Mouse (Mus musculus): ENCODE measurements around the gene Pcsk2. TPM values are rescaled to one million over a fixed set of nuclear protein-coding genes. Genes with fewer than 3 reads are reported as not detected.

Pcsk2 gene
- polyA plus RNA-seq (2012): not detected in 2 replicates

DNA sequence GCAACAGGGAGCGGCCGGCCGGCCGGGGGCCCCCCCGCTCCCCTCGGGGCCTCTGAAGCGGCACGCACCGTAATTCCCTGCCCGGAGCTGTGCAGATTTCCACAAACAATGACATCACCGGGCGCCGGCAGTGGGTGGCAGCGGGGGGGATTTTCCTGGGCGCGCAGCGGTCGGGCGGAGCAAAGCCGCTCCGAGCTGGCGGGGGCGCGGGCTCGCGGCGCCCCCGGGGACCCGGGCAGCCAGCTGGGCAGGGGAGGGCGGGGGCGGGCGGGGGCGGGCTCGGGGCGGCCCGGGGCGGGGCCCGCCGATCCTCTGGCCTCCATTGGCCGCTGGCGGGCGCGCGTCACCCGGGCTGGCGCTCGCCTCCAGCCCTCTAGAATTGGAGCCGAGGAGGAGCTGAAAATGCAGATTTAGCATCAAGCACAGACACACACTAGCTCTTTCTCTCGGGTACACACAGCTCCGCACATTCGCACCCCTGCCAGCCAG, at the start of gene Pcsk2:
Gene Pcsk2 (plus strand): TSS at position 399 of the 489 bp plus-strand sequence.
- TF ChIP-seq GATA1 (IDR thresholded peaks at IDR 0.05; ENCODE audit: low read length): no peak

DNA sequence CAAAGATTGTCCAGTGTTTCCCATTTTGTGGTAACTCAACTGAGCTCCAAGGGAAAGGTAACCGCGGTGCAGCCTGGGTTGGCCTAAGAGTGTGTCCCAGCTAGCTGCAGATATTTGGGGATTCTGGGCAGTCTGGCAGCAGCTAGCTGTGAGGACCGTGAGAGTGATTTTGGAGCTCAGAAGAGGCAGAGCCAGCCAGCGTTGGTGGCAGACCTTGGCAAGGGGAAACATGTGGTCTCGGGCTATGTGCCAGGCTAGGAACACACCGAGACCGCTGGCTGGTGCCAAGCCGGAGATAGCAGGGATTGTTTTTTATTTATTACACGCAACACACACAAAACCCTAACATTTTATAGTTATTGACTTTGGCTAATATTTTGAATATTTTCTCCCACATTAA, 45.1 kb upstream of the Pcsk2 start:
- TF ChIP-seq GATA1 (IDR thresholded peaks at IDR 0.05; ENCODE audit: low read length): no peak

DNA sequence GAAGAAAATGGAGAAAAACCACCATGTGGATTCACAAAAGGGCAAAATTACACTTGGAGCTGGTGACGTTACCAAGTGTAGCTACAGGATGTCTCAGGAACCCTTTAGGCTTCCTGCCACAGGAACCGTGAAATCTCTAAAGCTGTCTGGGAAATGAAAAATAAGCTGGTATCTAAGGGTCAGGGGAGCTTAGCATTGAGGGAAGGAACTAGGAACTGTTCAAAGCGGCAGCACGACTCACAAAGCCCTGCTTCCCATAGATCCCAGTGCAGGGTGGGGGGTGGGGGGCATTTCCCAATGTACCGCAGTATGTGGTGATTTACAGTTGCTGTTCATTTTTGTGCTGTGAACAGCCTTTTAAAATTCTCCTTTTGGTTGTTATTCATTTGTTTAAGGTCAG, 44.2 kb upstream of the Pcsk2 start:
- no peak for TF ChIP-seq GATA1 (IDR thresholded peaks at IDR 0.05; ENCODE audit: low read length)

DNA sequence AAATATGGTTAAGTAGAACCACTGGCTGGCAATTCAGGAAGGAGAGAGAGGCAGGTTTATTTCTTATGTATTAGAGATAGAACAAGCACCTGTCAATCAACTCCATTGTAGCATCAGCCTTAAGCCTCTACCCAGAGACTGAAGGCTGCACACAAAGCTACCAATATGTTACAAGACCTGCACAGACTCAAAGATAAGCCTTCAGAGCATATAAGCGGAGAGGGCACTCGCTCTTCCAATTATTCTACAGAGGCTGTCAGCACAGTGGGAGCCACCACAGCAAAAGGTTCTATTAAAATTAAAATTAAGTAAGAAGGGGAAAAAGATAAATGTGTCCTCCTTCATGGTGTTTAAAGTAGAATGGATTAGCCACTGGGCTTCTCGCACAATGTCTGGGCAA, 43.8 kb upstream of the Pcsk2 start:
- TF ChIP-seq GATA1 (IDR thresholded peaks at IDR 0.05; ENCODE audit: low read length): no peak

DNA sequence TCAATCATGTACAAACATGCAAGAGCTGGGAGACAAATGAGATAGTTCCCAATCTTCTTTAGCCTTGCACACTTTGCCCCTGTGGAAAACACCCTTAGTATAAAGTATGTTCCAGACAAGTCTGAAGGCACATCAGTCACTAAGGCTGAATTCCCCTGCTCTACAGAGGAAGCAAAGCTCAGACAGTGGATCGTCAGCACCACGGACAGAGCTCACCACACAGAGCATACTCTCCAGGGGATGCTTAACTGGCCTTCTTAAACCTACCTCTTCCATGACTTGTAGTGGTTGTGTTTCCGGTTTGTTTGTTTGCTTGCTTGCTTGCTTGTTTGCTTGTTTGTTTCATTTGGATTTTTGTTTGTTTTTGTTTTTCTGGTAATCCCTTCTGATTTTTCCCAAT, 9.5 kb upstream of the Pcsk2 start:
- TF ChIP-seq GATA1 (IDR thresholded peaks at IDR 0.05; ENCODE audit: low read length): no peak

DNA sequence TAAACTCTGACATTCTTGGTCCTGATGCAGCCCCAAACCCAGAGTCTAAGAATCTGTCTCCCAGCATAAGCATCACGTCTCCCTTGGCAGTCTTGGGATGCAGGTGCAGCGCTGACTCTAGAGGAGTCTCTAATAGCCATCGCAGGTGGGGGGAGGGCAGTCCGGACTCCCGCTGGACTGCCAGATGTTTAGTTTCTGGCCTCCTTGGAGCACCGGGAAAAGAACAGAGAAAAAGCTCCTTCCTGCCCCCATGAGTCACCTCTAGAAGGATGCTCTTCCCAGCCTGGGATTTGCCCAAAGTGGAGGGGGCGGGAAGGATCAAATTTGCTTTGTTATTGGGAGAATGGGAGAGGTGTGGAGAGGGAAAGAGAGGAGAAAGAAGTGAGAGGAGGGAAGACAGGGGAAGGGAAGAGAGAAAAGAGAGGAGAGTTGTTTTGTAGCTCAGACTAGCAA, 631 bp upstream of the Pcsk2 start:
- no peak for TF ChIP-seq GATA1 (IDR thresholded peaks at IDR 0.05; ENCODE audit: low read length)

DNA sequence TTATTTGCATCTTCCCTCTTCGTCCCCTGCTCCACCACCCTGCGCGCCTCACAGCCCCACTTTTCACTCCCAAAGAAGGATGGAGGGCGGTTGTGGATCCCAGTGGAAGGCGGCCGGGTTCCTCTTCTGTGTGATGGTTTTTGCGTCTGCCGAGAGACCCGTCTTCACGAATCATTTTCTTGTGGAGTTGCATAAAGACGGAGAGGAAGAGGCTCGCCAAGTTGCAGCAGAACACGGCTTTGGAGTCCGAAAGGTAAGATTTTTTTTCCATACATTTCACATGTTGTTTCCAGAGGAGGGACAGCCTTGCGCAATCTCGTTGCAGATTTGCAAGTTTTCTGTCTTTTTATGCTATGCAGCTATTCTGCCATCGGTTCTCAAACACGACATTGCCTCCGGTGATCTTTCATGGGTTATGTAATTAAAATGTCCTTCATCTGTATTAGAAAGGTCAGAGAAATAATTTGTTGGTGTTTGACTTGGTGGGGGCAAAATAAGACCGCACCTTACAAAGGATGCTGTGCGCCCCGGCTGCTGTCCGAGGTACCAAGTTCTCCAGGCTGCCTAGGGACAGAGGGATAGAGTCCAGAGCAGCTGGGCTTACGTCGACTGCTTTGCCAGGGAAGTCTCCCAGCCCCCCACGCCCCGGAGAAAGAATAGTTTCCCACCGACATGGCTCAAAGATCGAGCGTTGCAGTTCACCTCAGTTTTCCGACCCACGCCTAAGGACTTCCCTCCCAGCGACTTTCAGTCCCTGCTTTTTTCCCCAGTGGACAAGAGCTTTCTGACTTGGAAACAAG, 656 bp downstream of the Pcsk2 start:
- TF ChIP-seq GATA1 (IDR thresholded peaks at IDR 0.05; ENCODE audit: low read length): no peak

DNA sequence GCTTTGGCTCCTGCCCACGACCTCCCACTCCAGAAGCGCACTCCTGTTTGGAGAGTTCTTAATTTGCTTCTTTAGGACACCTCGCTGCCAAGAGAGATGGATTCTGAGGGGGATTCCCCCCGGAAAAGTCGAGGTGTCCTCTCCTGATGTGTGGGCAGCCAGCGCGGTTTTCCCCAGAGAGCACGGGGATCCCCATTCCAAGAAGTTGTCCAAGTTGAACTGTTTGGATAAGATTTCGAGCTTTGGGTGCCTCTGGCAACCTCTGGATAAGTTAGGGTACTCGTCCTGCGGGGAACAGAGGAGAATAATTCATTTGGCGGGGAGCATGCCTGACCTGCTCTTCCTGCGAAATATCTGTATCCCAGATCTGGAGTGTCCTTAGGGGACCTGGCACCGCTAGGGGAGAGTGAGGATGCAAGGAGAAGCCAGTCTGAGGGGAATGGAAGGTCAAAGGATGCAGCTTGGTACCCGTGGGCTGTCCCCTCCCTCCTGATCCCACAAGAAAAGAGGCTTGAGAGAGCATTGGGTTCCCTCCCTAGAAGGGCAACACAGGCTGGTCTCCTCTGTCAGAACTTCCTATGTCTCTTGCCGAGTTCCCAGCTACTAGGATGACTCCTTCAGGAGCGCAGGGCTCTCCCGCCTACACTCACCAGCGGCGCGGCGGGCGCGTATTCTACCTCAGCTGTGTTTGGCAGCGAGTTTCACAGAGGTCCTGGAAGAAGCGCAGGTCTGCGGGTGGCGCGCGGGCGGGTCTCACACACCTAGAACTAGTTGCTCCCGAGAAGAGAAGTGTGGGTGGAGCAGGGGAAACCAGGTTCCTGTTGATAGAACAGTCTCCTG, 1.5 kb downstream of the Pcsk2 start:
- no peak for TF ChIP-seq GATA1 (IDR thresholded peaks at IDR 0.05; ENCODE audit: low read length)

DNA sequence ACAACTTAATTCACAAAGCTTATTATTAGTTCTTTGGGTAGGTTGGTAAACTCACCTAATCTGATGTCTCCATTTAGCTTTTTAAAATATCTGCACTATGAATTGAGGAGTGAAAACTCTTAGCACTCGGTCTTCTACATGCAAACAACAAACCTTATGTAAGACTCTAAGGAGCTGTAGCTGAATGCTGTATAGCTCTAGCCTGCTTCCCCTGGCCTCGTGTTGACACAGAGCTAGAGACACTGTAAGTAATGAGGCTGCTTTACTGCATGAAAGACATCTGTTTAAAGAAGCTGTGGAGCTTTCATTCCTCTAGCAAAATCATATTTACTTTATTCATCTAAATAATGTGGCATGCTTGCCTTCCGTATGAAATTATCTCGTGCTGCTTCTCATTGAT, 14.4 kb downstream of the Pcsk2 start:
- TF ChIP-seq GATA1 (IDR thresholded peaks at IDR 0.05; ENCODE audit: low read length): no peak

DNA sequence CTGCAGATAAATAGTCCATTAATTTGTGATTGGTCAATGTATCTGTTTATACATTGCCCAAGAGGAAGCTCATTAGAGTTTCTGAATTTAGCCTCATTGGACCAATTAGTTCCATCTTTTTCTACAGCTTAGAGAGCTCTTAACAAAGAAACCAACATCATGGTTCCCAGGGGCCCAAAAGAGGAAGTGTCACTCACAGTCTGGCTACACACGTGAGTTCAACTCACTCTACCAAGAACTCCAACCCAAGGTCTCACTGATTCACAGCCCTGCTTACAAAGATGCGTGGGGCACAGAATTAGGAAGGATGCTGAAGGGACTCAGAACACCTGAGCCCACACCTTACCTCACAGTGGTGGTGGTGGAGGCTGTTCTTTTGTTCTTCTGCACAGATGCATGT, 19.1 kb downstream of the Pcsk2 start:
- no peak for TF ChIP-seq GATA1 (IDR thresholded peaks at IDR 0.05; ENCODE audit: low read length)

DNA sequence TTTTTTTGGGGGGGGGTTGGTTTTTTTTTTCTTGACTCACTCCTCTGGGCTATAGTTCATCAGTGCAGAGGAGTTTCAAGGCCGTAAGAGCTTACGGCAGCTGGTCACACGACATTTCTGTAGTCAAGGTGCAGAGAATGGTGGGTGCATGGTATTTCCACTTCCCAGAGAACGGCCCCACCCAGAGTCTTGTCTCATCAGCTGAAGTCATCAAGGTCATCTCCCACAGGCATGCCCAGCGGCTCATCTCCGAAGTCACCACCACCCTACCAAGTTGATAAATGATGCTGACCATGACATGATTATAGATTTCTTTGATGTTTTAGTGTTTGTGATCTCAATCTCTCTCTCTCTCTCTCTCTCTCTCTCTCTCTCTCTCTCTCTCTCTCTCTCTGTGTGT, 20.0 kb downstream of the Pcsk2 start:
- no peak for TF ChIP-seq GATA1 (IDR thresholded peaks at IDR 0.05; ENCODE audit: low read length)

DNA sequence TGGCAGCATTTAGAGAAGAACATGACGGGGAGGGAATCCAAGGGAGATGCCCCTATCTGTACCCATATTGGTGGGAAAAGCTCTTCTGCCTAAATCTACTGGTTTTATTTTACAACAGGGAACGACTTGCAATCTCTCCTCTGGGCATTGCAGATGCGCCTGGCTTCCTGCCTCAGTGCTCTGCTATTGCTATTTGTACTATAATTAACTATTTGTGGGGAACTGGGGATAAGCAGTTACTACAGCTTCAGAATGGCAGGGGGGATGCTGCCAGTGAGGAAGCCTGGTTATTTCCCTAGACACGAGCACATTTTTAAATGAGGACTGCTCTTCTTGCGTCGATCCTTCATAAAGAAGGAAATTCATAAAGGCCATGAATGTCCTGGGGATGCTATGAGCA, 39.4 kb downstream of the Pcsk2 start:
- no peak for TF ChIP-seq GATA1 (IDR thresholded peaks at IDR 0.05; ENCODE audit: low read length)

DNA sequence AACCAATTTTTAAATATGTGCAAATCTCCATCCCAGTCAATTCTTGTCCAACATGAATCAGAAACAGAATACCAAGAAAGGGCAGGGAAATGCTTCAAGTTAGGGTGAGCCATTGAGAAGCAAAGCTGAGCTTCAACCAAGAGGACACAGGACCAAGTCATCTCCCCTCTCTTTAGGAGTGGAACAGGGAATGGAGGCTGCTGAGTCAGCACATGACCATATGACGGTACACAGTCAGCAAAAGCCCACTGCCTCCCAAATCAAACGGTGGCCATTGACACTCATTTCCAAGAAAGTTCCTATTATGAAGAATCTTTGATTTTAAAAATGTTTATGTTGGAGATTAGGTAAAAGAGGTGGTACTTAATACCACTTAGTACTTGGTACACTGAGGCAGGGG, 44.4 kb downstream of the Pcsk2 start:
- TF ChIP-seq GATA1 (IDR thresholded peaks at IDR 0.05; ENCODE audit: low read length): no peak

DNA sequence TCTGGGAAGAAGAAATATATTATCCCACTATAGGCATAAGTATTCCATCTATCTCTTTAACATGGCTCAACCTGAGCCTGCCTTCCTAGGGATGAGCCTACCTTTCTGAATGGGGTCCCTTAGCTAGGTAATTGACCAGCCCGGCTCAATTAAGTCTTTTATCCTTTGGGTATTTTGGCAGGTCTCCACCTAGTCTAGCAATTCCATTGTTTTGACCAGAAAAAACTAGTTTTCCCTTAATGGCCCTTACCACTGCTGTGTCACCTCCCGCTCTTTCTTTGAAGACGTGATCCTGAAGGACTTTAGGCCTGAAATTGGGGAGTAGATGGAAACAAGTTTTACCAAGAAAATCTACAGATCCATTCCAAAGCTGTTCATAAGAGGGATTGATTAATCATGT, 57.1 kb downstream of the Pcsk2 start:
- TF ChIP-seq GATA1 (IDR thresholded peaks at IDR 0.05; ENCODE audit: low read length): no peak

DNA sequence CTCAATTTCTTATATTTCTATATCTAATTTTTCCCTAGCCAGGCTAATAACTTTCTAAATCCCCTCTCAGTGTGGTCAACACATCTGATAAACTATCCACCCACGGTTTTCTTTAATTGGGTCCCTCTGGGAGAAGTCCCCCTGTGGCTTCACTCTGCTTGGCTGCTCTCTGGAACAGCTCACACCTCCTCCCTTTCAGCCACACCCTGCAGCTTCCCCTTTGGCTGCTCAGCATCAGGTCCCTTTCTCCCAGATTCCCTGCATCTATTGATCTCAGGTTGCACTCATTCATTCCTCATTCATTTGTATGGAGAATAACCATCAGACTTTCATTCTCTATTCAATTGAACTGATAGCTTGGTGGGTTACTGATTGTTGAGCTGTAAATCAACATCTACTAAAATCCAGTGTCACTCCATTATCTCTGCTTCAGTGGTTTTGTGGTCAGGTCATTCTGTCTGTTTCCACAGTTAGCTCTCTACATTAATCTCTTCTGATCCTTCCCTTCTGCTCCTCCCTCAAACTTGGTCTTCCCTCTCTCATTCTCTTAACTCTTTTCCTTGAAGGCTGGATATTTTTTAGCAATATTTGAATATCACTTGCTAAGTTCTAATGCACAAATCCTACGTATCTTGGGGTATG, 58.0 kb downstream of the Pcsk2 start:
- TF ChIP-seq GATA1 (IDR thresholded peaks at IDR 0.05; ENCODE audit: low read length): no peak
